8 mouse cellular contexts compared by ENCODE assay signal in the genomic region with DNA sequence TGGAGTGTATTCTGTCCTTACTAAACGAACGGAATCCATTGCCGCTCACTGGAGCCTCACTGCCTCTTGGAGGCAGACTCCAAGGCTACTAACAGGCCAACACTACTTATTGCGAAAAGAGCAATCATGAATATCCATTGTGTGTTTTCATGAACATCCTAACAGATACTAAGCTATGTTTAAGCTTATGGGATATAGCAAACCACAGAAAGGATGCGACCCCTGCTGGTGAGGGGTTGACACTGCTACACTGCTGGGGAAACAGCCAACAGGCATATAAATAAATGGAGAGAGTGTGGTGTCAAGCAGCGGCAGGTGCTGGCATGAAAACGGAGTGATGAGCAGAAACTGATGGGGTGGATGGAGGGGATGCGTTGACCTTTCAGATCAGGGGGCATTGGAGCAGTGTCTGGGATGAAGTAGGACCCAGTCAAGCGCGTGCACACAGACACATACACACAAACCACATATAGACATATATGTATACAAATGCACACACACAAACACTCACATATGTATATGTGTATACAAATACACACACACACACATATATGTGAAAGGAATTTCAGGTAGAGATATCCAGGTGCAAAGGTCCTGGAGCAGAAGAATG. TPM values are rescaled to one million over a fixed set of nuclear protein-coding genes. Genes with fewer than 3 reads are reported as not detected.
DNase-seq lines count a peak whose midpoint lies in the region; ATAC-seq and TF ChIP-seq lines count a peak whose summit lies in the region.

No protein-coding gene starts in this region.

- H3K36me3 ChIP-seq in heart, embryonic 10.5 days: peaks cover under 1% of the 10 kb centered on the region; the same call in 1 of the 2 replicates

- peaks cover 21% of the 10 kb centered on the region for H3K4me1 ChIP-seq in heart, embryonic 10.5 days

- no peaks in the 10 kb centered on the region for H3K9me3 ChIP-seq in heart, embryonic 10.5 days

- H3K27ac ChIP-seq in heart, embryonic 10.5 days: no peak overlapping the region

- no peak overlapping the region for H3K4me3 ChIP-seq in heart, embryonic 10.5 days

- WGBS in heart, embryonic 10.5 days: 62% methylated on average over 10 of the region's 10 CpGs

- ATAC-seq in hematopoietic stem cell, adult 5-6 weeks (replicated peaks in 1 of 2; ENCODE audit: insufficient read depth in 1 of 2, low FRiP score in 2 of 2, low TSS enrichment in 1 of 2, low read depth in 1 of 2, poor library complexity in 2 of 2, severe bottlenecking in 2 of 2): peak; percentile 43 to 63
- peak; percentile 79 for ATAC-seq in megakaryocyte-erythroid progenitor cell, adult 5-6 weeks (replicated peaks; ENCODE audit: low FRiP score, low TSS enrichment, poor library complexity, severe bottlenecking)

- peak; percentile 80 for TF ChIP-seq CTCF in brain, embryonic 14.5 days (IDR thresholded peaks at IDR 0.05; ENCODE audit: borderline replicate concordance, extremely low read depth, insufficient read depth, insufficient read length)

- no peak for TF ChIP-seq POLR2A in brain, embryonic 14.5 days (IDR thresholded peaks at IDR 0.05; ENCODE audit: borderline replicate concordance, extremely low read depth, insufficient read depth, insufficient read length, poor library complexity, severe bottlenecking)

- no peaks in the 10 kb centered on the region for H3K27me3 ChIP-seq in heart, embryonic 10.5 days (ENCODE audit: insufficient read depth, poor library complexity, severe bottlenecking)

- peak; percentile 52 for DNase-seq in heart, adult 8-10 months (ENCODE audit: low spot score)
- DNase-seq in heart, embryonic 10.5 days (ENCODE audit: low spot score): no peak
- DNase-seq in brain, embryonic 14.5 days (ENCODE audit: low read depth): peak; percentile 84
- peak; percentile 52 for DNase-seq in fibroblast of lung, adult 2 months (ENCODE audit: low read depth)
- DNase-seq in layer of hippocampus, adult 9-10 months (ENCODE audit: low spot score): peak; percentile 22
- DNase-seq in spleen, adult 12 weeks (ENCODE audit: low spot score): peak; percentile 35

RNA-seq across cellular contexts. Expression of gene Aox1, which starts 1.5 kb away (rescaled TPM):
- 10 to 100 TPM; 12.9 to 16.6 (median 13.5) TPM for total RNA-seq in heart, adult 8-10 months (2022)
- polyA plus RNA-seq in heart, embryonic 10.5 days (2016; fragmentation: Nextera tagmentation; extraction: Ambion mirVana): 0.33 and 0.64 TPM in 2 replicates
- 0.29 and 0.44 TPM in 2 replicates for polyA plus RNA-seq in brain, embryonic 14.5 days (2012; rRNA removed)
- total RNA-seq in hematopoietic stem cell, adult 5-6 weeks (2017): 0.06 TPM in 1 of 2 replicates, not detected in the other
- not detected in 2 replicates for total RNA-seq in megakaryocyte-erythroid progenitor cell, adult 5-6 weeks (2014; fragmentation: Nextera tagmentation)
- not detected in 2 replicates for total RNA-seq in megakaryocyte-erythroid progenitor cell, adult 5-6 weeks (2017)

RNA-seq across cellular contexts. Expression of gene Kctd18, which starts 12.5 kb away (rescaled TPM):
- total RNA-seq in heart, adult 8-10 months (2022): 1 to 10 TPM; 5.8 to 8.4 (median 7.5) TPM
- 12.0 and 12.5 TPM in 2 replicates for polyA plus RNA-seq in heart, embryonic 10.5 days (2016; fragmentation: Nextera tagmentation; extraction: Ambion mirVana)
- polyA plus RNA-seq in brain, embryonic 14.5 days (2012; rRNA removed): 31.4 and 33.5 TPM in 2 replicates
- total RNA-seq in hematopoietic stem cell, adult 5-6 weeks (2017): 30.4 and 32.8 TPM in 2 replicates
- total RNA-seq in megakaryocyte-erythroid progenitor cell, adult 5-6 weeks (2014; fragmentation: Nextera tagmentation): 14.1 and 19.1 TPM in 2 replicates
- 17.8 and 22.7 TPM in 2 replicates for total RNA-seq in megakaryocyte-erythroid progenitor cell, adult 5-6 weeks (2017)

RNA-seq across cellular contexts. Expression of gene Sgo2a, which starts 35.5 kb away (rescaled TPM):
- 1 to 10 TPM; 3.7 to 4.9 (median 4.3) TPM for total RNA-seq in heart, adult 8-10 months (2022)
- polyA plus RNA-seq in heart, embryonic 10.5 days (2016; fragmentation: Nextera tagmentation; extraction: Ambion mirVana): 18.0 and 18.4 TPM in 2 replicates
- polyA plus RNA-seq in brain, embryonic 14.5 days (2012; rRNA removed): 5.3 and 6.8 TPM in 2 replicates
- total RNA-seq in hematopoietic stem cell, adult 5-6 weeks (2017): 19.0 and 20.4 TPM in 2 replicates
- total RNA-seq in megakaryocyte-erythroid progenitor cell, adult 5-6 weeks (2014; fragmentation: Nextera tagmentation): 17.5 and 17.8 TPM in 2 replicates
- total RNA-seq in megakaryocyte-erythroid progenitor cell, adult 5-6 weeks (2017): 15.1 and 15.5 TPM in 2 replicates

Comparison
In these comparisons a context has a peak if more than half of its experiments do, and no peak if none do; other contexts are left out.
1. RNA of gene Aox1, which starts 1.5 kb away (total RNA-seq): 12.9 to 16.6 TPM in heart, adult 8-10 months; 0.06 TPM in hematopoietic stem cell, adult 5-6 weeks and not detected in megakaryocyte-erythroid progenitor cell, adult 5-6 weeks; every median in the first group is over 10 times any median in the second.